Mouse (Mus musculus): ENCODE results near the gene Wipi2. TPM values are rescaled to one million over a fixed set of nuclear protein-coding genes. Genes with fewer than 3 reads are reported as not detected.

Gene Wipi2
- polyA plus RNA-seq, 1 experiment from 2014 or later = 28.3 TPM

GRCm38 (mm10) chr5:142716056-142716455 is 88.6 kb downstream of the Wipi2 start:
- Histone ChIP-seq H3K27ac (ENCODE audit: low read depth, low read length) (no peak overlapping the region), H3K9ac (ENCODE audit: low read depth, low read length) (no peak overlapping the region), H3K9me3 (replicated peaks; ENCODE audit: control insufficient read depth, low read length) (no peaks in the 10 kb centered on the region; the same call in 1 of the 2 replicates), H3K36me3 (ENCODE audit: control insufficient read depth, insufficient read depth, low read length) (no peaks in the 10 kb centered on the region), H3K27me3 (ENCODE audit: control insufficient read depth, insufficient read depth, low read length) (no peaks in the 10 kb centered on the region; the same call in 1 of the 2 replicates), H3K4me1 (ENCODE audit: control insufficient read depth, insufficient read depth, low read length) (no peaks in the 10 kb centered on the region), H3K4me3 (ENCODE audit: low read depth, low read length) (no peak overlapping the region), H3K4me2 (no peak overlapping the region)
- ATAC-seq (replicated peaks; ENCODE audit: insufficient number of reproducible peaks, low FRiP score, low TSS enrichment) = no peak
- 75% methylated on average over 6 of the region's 6 CpGs for WGBS (ENCODE audit: insufficient replicate concordance)

DNA sequence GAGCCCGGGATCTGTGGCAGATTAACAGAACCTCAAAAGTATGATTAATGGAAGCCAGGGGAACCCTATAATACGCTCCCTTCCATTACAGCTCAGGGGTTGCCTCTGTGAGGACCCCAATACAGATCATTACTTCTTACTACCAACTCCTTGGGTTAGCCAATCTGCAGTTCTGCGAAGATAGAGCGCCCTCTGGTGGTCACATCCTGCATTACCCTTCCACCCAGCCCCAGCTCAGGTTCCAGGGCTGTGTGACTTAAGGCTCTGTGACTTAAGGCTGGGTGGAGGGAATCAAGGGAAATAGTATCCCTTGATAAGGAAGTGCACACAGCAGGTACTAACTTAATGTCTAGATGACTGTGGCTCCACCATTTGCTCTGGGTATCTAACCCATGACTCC is 90.5 kb downstream of the Wipi2 start:
- Histone ChIP-seq H3K9me3 (replicated peaks; ENCODE audit: control insufficient read depth, low read length) (no peaks in the 10 kb centered on the region), H3K36me3 (ENCODE audit: control insufficient read depth, insufficient read depth, low read length) (no peaks in the 10 kb centered on the region), H3K4me2 (peak overlapping the region; percentile 46), H3K9ac (ENCODE audit: low read depth, low read length) (no peak overlapping the region), H3K27ac (ENCODE audit: low read depth, low read length) (no peak overlapping the region), H3K4me1 (ENCODE audit: control insufficient read depth, insufficient read depth, low read length) (no peaks in the 10 kb centered on the region; the same call in 1 of the 2 replicates), H3K27me3 (ENCODE audit: control insufficient read depth, insufficient read depth, low read length) (no peaks in the 10 kb centered on the region; the same call in 1 of the 2 replicates), H3K4me3 (ENCODE audit: low read depth, low read length) (no peak overlapping the region)
- 22% methylated on average over 4 of the region's 4 CpGs for WGBS (ENCODE audit: insufficient replicate concordance)
- no peak for ATAC-seq (replicated peaks; ENCODE audit: insufficient number of reproducible peaks, low FRiP score, low TSS enrichment)

- no peak overlapping the region for H3K9ac ChIP-seq (ENCODE audit: low read depth, low read length)
- H3K27me3 ChIP-seq (ENCODE audit: control insufficient read depth, insufficient read depth, low read length) = no peaks in the 10 kb centered on the region; the same call in 1 of the 2 replicates
- no peaks in the 10 kb centered on the region for H3K9me3 ChIP-seq (replicated peaks; ENCODE audit: control insufficient read depth, low read length)
- no peak for ATAC-seq (replicated peaks; ENCODE audit: insufficient number of reproducible peaks, low FRiP score, low TSS enrichment)
- H3K4me1 ChIP-seq (ENCODE audit: control insufficient read depth, insufficient read depth, low read length) = no peaks in the 10 kb centered on the region; the same call in 1 of the 2 replicates
- H3K4me2 ChIP-seq = peak overlapping the region; percentile 46
- 0 out of 2 replicates have a peak overlapping the region, but pooled peaks have one; percentile 8 for H3K4me3 ChIP-seq (ENCODE audit: low read depth, low read length)
- H3K27ac ChIP-seq (ENCODE audit: low read depth, low read length) = no peak overlapping the region
- WGBS (ENCODE audit: insufficient replicate concordance) = 45% methylated on average over 25 of the region's 25 CpGs
- no peaks in the 10 kb centered on the region for H3K36me3 ChIP-seq (ENCODE audit: control insufficient read depth, insufficient read depth, low read length)
These were observed 91.0 kb downstream of the Wipi2 start for GRCm38 (mm10) chr5:142718486-142718885.

DNA sequence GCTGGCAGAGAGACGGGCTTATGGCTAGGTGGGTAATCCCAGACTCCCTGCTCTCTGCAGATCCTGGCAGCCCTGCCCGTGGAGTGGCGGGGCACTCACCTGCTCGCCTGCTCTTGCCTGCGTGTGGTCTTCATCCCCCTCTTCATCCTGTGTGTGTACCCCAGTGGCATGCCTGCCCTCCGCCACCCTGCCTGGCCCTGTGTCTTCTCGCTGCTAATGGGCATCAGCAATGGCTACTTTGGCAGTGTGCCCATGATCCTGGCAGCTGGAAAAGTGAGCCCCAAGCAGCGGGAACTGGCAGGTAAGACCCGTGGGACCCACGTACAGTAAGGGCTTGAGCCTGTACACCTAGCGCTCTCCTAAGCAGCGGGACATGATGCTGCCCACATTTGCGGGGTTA is 92.4 kb downstream of the Wipi2 start:
- H3K9ac ChIP-seq (ENCODE audit: low read depth, low read length) = no peak overlapping the region
- H3K4me1 ChIP-seq (ENCODE audit: control insufficient read depth, insufficient read depth, low read length) = peaks cover 3% of the 10 kb centered on the region; the same call in 1 of the 2 replicates
- no peaks in the 10 kb centered on the region; the same call in 1 of the 2 replicates for H3K27me3 ChIP-seq (ENCODE audit: control insufficient read depth, insufficient read depth, low read length)
- WGBS (ENCODE audit: insufficient replicate concordance) = 84% methylated on average over 13 of the region's 13 CpGs
- no peak overlapping the region for H3K4me2 ChIP-seq
- ATAC-seq (replicated peaks; ENCODE audit: insufficient number of reproducible peaks, low FRiP score, low TSS enrichment) = no peak
- H3K36me3 ChIP-seq (ENCODE audit: control insufficient read depth, insufficient read depth, low read length) = no peaks in the 10 kb centered on the region
- no peak overlapping the region for H3K4me3 ChIP-seq (ENCODE audit: low read depth, low read length)
- no peaks in the 10 kb centered on the region for H3K9me3 ChIP-seq (replicated peaks; ENCODE audit: control insufficient read depth, low read length)
- no peak overlapping the region for H3K27ac ChIP-seq (ENCODE audit: low read depth, low read length)

Other genes starting within 250 kb of the Wipi2 start
- 3.0 and 3.8 TPM in 2 replicates for gene Foxk1, start 226.2 kb upstream of the Wipi2 start, polyA plus RNA-seq (2014; fragmentation: Nextera tagmentation; extraction: Ambion mirVana)
- 6.4 and 8.1 TPM in 2 replicates for gene Ap5z1, start 163.8 kb upstream of the Wipi2 start, polyA plus RNA-seq (2014; fragmentation: Nextera tagmentation; extraction: Ambion mirVana)
- 0.37 and 0.39 TPM in 2 replicates for gene Papolb, start 97.6 kb upstream of the Wipi2 start, polyA plus RNA-seq (2014; fragmentation: Nextera tagmentation; extraction: Ambion mirVana)
- gene Radil, start 76.6 kb upstream of the Wipi2 start, polyA plus RNA-seq (2014; fragmentation: Nextera tagmentation; extraction: Ambion mirVana) = 7.5 and 10.0 TPM in 2 replicates
- 0.13 and 0.29 TPM in 2 replicates for gene Mmd2, start 18.9 kb upstream of the Wipi2 start, polyA plus RNA-seq (2014; fragmentation: Nextera tagmentation; extraction: Ambion mirVana)
- gene Slc29a4, start 64.8 kb downstream of the Wipi2 start, polyA plus RNA-seq (2014; fragmentation: Nextera tagmentation; extraction: Ambion mirVana) = 2.1 and 3.1 TPM in 2 replicates
- 23.5 and 24.4 TPM in 2 replicates for gene Tnrc18, start 190.0 kb downstream of the Wipi2 start, polyA plus RNA-seq (2014; fragmentation: Nextera tagmentation; extraction: Ambion mirVana)

Data from heart, embryonic 11.5 days (tissue).